Mouse (Mus musculus) layer of hippocampus, adult 9-10 months (tissue): ENCODE data around the gene Ttc7.

Source experiments
- DNase-seq: peaks from one replicate; pipeline ENCODE4 v3.0.0; 2022; ENCODE audit warnings: low spot score

The Ttc7 gene

GRCm38 (mm10) chr17:87314530-87314946 is 31.9 kb downstream of the Ttc7 start:
- DNase-seq = no peak

GRCm38 (mm10) chr17:87315021-87315531 is 32.4 kb downstream of the Ttc7 start:
- DNase-seq = peak; percentile 91

GRCm38 (mm10) chr17:87315891-87316763 is 33.4 kb downstream of the Ttc7 start:
- no peak for DNase-seq

- no peak for DNase-seq
These were observed 34.6 kb downstream of the Ttc7 start for GRCm38 (mm10) chr17:87317271-87317670.

- DNase-seq = no peak
These were observed 35.3 kb downstream of the Ttc7 start for GRCm38 (mm10) chr17:87317947-87318346.

GRCm38 (mm10) chr17:87321673-87322072 is 39.0 kb downstream of the Ttc7 start:
- DNase-seq = no peak

- DNase-seq = no peak
These were observed 40.5 kb downstream of the Ttc7 start for GRCm38 (mm10) chr17:87323215-87323614.

GRCm38 (mm10) chr17:87325501-87325900 is 42.8 kb downstream of the Ttc7 start:
- no peak for DNase-seq

- no peak for DNase-seq
These were observed 44.3 kb downstream of the Ttc7 start for GRCm38 (mm10) chr17:87326987-87327386.

- DNase-seq = no peak
These were observed 45.0 kb downstream of the Ttc7 start for GRCm38 (mm10) chr17:87327645-87328044.

- peak; percentile 46 for DNase-seq
These were observed 45.6 kb downstream of the Ttc7 start for GRCm38 (mm10) chr17:87328177-87328768.

- no peak for DNase-seq
These were observed 46.5 kb downstream of the Ttc7 start for GRCm38 (mm10) chr17:87329144-87329700.

GRCm38 (mm10) chr17:87330250-87330920 is 47.7 kb downstream of the Ttc7 start:
- DNase-seq = peak; percentile 36

GRCm38 (mm10) chr17:87330921-87331291 is 48.2 kb downstream of the Ttc7 start:
- no peak for DNase-seq

GRCm38 (mm10) chr17:87331336-87332141 is 48.9 kb downstream of the Ttc7 start:
- no peak for DNase-seq

- no peak for DNase-seq
These were observed 49.6 kb downstream of the Ttc7 start for GRCm38 (mm10) chr17:87332142-87332815.

- DNase-seq = no peak
These were observed 50.2 kb downstream of the Ttc7 start for GRCm38 (mm10) chr17:87332887-87333286.

- no peak for DNase-seq
These were observed 51.5 kb downstream of the Ttc7 start for GRCm38 (mm10) chr17:87334162-87334561.

- DNase-seq = no peak
These were observed 52.5 kb downstream of the Ttc7 start for GRCm38 (mm10) chr17:87335152-87335551.

GRCm38 (mm10) chr17:87335727-87336126 is 53.0 kb downstream of the Ttc7 start:
- DNase-seq = no peak

GRCm38 (mm10) chr17:87336910-87337309 is 54.2 kb downstream of the Ttc7 start:
- DNase-seq = no peak
